Mouse (Mus musculus) liver, embryonic 14.5 days (tissue): ENCODE results near the gene Sdc3.

Source experiments
- CTCF ChIP-seq: IDR thresholded peaks from 2 replicates; pipeline ENCODE4 v1.5.1; 2016; ENCODE audit warnings: antibody characterized with exemption, low read depth, control low read depth
- EP300 ChIP-seq: IDR thresholded peaks from 2 replicates; pipeline ENCODE4 v1.6.1; 2016; ENCODE audit warnings: antibody characterized with exemption, low read depth

DNA sequence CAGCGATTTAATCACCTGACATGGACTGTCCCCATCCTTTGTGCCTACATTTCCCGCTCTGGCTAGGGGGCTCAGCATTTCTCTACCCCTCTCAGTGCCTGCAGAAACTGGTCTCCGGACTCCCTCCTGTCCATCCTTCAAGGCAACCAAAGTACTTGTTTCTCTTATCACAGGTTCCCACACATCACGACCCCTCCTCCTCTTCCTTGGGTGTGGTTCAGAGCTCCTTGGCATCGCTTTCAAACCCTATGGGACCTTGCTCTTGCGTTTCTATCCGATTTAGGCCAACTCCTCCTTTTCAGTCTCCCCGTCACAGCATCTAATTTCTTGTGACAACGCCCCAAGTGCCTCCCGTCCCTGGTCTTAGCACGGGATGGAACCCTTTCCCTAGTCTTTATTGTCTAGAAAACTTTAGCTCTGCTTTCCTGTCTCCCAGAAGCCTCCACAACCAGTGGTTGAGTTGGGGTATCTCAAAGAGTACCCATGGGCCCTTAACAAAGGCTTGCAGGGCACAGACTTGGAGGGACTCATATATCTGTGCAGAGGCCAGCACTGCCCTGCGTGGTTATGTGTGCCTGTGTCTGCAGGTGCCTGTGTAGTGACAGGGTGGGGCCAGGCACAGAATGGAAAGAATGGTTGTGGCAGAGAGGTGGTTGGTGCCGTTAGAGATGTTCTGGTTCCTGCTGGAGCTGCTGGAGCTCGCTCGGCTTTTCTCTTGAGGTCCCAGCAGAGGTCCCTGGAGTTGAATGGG is 68.7 kb downstream of the Sdc3 start:
- TF ChIP-seq CTCF (no peak), EP300 (no peak)
